Mouse (Mus musculus): ENCODE measurements around the gene Lrrk1.

DNA sequence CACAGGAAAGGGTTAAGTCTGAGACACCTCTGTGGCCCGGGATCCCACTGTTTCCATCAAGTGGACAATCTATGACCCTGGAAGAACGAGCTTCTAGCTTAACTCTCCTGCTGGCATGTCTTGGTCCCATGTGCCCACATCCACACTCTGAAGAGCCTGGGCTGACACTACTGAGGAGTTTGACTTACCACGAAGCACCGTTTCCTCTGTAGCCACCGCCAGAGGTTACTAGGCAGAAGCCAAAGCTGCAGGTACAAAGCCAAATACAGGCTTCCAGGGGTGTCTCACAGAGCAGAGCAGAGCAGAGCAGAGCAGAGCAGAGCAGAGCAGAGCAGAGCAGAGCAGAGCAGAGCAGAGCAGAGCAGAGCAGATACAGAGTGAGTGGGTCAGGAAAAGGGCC lies 124.7 kb downstream of the Lrrk1 start:
- TF ChIP-seq POLR2A (IDR thresholded peaks at IDR 0.05; ENCODE audit: borderline replicate concordance, extremely low read depth, low read depth, low read length) (no peak), CTCF (IDR thresholded peaks at IDR 0.05; ENCODE audit: insufficient read depth, low read length) (no peak)
